Mouse (Mus musculus): ENCODE results near the gene Tmcc3.

The Tmcc3 gene

DNA sequence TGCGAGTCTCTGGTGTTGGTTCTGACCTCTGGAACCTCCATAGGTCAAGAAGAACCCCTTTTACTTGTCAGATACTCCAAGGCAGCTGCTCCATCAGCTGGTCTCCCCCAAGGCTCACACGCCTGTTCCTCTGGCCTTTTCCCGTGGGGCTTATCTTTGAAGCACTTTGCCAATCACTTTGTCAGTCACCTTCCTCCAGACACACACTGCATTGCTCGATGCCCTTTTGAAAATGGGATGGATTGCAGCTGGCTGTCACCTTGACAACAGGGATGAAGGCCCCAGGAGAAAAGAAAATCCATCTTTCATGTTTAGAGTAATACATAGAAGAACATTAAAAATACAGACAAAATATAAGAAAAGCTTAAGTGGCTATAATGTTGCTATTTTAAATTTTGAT lies 65.2 kb downstream of the Tmcc3 start:
- no peak for DNase-seq

DNA sequence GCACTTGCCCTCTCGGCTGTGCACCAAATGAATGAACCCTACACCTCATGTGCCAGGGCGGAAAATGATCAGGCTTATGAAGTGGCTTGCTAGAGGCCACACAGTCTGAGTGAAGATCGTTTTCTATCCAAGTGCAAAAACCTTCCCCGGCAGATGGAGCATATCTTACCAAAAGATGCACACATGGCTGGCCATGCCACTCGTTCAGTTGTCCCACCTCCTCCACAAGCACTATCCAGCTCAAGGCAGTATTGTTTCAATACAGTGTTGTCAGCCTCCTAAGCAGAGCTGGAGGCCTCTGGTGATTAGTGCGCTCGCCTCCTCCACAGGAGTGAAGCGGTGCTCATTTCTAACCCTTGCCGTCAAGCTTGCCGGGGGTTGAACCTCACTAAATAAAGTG lies 66.1 kb downstream of the Tmcc3 start:
- DNase-seq: peak; percentile 5

DNA sequence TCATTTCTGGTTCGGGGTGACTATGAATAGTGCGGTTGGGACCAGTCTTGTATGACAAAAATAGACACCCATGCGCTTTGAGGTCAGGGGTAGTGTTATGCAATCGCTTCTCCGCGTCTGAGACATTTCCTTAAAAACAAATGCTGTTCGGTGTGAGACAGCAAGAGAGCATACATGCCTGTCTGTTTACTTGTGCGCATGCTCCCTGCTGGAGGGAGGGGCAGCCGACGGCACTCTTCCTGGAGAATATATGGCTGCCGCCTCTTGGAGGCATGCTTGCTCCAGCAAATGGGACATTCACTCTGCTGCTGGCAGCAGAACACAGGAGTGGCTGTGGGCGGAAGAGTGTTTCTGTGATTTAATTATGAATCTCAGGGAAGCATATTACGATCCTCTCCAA lies 66.6 kb downstream of the Tmcc3 start:
- peak; percentile 85 for DNase-seq

DNA sequence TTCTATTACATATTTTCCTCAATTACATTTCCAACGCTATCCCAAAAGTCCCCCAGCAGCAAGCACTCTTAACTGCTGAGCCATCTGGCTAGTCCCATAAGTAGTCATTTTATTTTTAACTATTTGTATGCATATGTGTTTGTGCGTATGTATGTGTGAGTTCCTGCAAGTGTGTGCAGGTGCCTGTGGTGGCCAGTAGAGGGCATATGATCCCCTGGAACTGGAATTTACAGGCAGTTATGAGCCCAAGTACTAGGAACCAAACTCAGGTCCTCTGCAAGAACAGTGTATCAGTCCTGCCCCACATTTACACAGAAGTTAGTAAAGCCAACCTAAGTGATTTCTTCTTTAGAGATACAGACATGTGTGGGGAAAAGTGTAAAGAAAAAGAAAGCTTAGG lies 68.3 kb downstream of the Tmcc3 start:
- DNase-seq: no peak

DNA sequence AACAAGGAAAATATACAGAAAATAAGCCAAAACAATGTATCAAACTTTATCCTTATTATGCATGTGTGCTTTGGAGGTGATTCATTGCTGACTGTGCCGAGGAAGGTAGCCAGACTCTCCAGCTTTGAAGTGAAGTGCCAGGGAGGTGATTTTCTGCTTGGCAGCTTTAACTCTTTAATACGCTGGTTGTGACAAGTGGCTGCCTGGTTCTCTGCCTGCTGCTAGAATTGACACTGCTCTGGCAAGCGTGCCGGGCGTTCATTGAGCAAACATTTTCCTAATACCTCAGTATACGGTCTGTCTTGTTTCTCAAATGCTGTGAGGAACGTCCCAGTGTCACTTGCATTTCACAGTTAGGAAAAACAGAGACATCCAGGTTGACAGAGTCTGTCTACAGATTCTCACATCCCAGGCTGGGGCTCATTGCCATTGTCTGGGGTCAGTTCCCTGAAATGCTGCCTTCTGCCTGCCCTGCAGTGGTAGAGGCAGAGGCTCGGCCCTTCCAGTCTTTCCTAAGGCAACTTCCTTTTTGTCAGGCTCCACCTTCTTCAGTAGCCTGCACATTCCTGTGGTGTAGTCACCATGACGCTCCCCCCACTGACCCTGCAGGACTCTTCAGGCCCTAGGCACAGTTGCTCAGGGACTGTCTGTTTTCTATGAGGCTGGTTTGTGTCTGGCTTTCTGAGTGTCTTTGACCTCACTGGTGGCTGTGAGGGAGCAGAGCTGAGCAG lies 69.1 kb downstream of the Tmcc3 start:
- peak; percentile 41 for DNase-seq

DNA sequence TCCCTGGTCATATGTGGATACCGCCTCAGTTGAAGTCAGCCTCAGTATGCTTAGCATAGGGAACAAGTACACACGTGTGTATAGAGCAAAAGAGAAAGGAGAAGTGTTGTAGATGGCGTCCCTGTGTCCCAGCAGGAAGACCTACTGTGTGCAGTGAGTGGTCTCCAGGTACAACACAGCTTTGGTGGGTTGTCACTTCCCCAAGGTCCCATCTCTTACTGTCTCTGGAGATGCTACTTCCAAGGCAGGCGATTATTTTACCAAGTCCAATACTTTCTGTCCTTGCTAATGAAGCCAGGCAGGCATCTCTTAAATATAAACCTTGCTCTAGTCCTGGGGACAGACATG lies 69.6 kb downstream of the Tmcc3 start:
- no peak for DNase-seq

DNA sequence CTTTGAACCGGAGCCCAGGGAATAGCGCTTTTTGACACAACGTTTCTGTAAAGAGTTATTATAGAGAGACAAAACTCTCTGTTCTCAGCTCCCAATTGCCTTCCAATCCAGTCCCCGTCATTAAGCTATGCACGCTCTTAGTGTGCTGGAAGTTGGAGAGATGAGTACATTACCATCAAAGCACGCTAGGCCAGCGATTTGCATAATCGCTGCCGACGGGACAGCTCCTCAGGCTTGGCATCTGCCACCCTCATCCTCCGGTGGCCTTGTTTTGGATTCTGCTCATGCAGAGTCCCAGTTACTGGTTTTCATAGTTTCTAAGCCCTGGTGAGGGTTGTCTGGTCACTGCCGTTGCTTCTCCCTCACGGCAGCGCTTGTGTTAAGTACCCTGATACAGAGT lies 70.9 kb downstream of the Tmcc3 start:
- DNase-seq: no peak

DNA sequence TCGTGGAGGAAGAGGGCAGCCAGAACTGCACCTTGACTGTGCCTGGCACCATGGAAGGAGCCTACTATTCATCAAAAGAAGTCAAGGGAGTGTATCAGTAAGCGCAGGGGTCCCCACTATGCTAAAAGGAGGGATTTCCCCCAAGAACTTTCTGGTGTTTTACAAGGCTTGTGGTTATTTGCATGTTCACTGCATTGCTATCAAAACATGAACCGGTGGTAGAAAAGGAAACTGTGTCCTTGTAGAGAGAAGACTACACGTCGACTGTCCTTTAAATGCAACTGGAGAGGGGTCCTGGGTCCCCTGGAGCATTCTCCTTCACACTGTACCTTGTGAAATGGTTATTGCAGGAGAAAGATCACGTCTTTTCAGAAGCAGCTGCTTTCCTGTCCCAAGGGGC lies 71.8 kb downstream of the Tmcc3 start:
- DNase-seq: no peak

DNA sequence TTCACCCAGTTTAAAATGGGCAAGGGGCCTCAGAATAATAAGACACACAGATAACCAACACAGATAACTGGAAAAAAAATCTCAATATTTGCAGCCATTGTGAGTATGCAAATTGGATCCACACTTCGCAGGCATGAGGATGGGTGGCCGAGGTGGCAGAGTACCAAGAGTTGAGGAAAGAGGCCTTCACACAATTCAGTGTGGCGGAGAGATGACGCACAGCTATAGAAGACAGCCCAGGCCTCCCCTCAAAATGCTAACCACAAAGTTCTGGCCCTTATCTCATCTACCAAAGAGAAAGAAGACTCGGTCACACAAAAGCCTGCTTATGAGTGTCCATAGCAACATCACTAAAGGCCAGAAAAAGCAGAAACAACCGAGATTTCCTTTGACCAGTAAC lies 77.5 kb downstream of the Tmcc3 start:
- no peak for DNase-seq

DNA sequence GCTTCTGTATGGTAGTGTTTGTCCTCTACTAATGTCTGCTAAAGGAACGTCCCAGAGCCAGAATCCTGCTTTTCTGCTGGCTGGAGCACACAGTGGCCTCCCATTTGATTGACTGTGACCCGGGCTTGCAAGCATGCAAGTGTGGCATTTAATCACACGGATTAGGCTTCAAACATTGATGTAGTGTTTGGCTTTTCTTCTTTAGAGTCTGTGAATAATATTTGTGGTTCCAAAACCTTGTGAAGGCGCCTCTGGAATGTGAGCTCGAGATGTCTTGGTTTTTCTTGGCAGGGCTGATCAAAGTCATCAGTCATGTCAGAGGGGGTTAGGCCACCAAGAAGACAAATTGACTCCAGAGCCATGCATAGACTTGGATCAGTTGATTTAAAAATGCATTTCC lies 79.3 kb downstream of the Tmcc3 start:
- DNase-seq: peak; percentile 48

DNA sequence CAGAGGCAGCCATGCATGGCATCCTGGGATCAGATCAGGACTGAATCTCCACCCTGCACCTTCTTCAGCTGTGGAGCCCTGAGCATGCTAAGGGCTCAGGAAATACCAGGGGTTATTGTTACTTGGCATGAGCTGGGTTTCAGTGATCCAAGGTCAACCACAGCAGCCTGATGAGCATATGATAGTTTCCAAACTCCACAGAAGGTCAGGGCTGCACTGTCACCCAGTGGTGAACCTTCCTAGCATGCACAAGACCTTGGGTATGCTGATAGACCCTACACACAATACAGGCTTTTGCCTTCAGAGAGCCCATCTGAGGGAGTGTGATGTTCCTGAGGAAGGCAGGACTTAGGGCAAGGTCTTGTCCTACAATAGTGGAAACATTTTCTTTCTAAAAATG lies 82.5 kb downstream of the Tmcc3 start:
- no peak for DNase-seq

DNA sequence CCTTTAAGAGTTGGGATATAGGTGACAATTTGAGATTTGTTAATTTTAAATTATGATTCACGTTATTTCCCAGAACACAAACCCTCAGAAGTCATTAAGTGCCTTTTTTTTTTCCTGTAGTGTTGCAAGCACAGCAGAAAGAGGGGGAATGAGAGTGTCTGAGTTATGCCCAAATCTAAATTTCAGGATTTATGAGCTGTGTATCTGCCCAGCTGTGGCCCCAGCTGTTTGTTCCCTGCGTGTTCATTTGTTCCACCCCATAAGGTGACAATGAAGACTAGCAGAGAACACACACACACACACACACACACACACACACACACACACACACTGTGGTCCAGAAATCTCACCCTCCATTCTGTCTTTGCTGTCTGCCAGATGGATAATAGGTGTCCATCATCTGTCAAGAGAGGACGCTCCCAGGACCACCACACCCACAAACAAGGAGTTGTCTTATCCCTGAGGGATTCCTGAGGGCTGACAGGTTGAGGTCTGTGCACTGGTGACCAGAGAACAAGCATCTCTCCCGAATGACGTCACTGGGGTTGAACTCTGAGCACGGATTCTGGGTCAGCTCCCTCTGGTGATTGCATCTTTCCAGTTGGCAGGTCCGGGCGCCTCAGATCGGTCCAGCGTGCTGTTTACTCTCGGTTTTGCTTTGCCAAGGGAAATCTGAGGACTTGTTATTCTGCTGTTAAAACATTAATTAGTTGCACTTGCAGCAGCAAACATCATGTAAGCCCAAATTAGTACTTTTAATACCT lies 86.3 kb downstream of the Tmcc3 start:
- peak; percentile 57 for DNase-seq

DNA sequence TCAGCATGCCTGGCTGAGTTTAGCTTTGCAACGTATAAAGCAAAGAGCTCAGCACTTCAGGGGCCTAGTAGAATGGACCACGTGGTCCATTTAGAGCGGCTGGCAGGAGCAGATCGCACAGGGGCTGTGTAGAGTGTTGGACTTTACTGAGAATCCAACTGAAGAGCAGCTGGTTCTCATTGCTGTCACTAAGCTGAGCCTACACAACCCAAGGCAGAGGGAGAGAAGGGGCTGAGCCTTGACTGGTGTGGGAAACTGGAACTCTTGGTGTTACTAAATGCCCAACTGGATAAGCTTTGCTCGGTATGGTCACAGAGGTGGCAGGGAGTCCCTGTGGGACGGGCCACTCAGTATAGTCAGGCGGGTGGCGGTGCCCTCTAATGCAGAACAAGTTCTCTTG lies 89.1 kb downstream of the Tmcc3 start:
- peak; percentile 39 for DNase-seq

DNA sequence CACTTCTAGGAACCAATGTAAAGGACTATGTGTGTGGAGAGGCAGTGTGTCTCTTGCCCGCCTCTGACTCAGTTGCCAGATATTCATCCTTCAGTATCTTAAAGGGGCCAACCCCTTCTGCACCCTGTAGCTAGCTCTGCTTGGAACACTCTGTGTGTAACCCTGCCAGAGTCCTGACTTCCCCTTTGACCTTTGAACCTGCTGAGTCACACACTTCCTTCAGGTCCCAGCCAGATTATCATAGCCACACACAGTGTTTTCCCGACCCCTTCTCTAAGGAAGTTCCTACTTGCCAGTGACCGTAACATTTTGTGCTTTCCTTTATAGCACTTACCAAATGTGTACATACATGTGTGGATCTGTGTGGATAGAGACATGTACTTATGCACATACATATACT lies 93.7 kb downstream of the Tmcc3 start:
- peak; percentile 43 for DNase-seq

DNA sequence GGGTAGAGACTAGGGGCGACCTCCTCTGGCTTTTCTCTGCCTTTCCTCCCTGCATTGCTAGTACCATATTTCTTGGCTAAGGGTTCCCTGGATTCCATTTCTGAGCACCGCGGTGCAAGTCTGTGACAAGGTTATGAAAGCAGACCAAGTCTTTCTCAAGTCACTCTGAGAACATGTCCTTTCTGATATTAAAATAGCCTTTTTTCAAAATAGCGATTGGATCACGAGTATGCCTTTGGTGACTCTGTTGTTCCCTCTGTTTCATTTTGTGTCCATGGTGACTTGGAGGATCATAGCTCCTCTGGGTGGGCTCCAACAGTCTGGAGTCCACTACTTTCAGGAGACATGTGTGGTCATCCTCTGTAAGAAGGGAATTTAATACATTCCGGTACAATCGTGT lies 95.1 kb downstream of the Tmcc3 start:
- DNase-seq: no peak

DNA sequence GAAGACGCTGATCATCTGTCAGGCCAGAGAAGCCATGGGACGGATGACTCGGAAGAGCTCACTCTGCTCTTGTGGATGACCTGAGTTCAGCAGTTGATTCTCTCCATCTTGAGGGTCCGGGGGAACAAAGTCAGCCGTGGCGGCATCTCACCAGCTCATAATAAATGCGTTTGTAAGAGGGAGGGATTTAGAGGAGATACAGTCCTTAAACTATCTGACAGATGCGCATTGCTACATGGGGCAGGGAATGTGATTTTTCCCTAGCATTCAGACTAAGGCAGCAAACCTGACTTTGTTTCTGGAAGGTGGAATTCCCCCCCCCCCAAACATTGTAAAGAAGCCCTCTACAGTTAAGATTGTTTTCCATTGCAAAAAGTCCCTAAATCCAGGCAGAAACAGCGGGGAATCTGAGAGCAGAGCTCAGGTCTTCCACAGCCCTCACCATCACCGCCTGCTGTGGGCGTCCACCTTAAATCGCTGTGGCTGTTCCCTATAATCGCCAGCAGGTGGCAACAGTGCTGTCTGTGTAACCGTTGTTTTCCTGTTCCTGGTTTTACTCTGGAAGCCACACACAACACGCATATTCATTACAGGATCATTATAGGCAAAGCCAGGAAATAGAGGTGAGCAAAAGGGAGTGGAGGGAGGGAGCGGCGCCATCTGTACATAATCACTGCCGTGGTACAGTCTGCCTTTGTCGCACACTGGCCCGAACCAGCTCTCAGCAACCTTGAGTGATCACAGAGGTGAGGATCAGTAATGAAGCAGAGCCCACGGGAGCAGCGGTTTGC lies 96.8 kb downstream of the Tmcc3 start:
- DNase-seq: peak; percentile 82

DNA sequence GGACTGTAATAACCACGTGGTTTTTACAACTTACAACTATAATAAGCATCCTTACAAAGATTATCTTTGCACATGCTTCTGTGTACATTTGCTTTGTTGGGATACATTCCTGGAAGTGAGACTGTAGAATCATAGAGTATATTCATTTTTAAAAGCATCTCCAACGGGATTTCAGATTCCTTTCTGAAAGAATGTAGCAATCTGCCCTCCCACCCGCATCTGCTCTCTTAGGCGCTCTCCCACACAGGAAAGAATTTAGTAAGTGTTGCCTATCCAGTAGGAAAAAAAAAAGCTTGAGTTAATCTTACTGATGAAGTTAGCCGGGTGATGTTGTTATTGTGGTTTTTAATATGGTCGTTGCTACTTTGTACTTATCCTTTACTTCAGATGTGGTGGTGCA lies 97.9 kb downstream of the Tmcc3 start:
- no peak for DNase-seq

DNA sequence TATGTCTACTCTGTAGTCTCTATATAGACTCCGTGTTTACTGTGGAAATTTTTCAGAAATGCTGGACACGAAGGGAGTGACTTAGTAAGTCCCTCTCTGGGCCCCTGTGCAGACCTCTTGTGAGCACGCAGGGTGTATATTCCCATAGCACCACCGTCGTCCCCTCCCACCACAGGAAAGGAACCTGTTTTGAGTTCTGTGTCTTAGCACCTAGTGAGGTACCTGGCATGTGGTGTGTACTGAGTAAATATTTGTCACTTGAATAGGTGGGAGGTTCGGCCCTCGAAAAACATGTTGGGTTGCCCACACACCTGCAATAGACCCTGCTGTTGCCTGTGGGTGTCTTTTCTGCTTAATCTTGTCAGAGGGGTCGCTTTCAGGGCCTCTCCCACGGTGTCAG lies 99.8 kb downstream of the Tmcc3 start:
- DNase-seq: no peak

DNA sequence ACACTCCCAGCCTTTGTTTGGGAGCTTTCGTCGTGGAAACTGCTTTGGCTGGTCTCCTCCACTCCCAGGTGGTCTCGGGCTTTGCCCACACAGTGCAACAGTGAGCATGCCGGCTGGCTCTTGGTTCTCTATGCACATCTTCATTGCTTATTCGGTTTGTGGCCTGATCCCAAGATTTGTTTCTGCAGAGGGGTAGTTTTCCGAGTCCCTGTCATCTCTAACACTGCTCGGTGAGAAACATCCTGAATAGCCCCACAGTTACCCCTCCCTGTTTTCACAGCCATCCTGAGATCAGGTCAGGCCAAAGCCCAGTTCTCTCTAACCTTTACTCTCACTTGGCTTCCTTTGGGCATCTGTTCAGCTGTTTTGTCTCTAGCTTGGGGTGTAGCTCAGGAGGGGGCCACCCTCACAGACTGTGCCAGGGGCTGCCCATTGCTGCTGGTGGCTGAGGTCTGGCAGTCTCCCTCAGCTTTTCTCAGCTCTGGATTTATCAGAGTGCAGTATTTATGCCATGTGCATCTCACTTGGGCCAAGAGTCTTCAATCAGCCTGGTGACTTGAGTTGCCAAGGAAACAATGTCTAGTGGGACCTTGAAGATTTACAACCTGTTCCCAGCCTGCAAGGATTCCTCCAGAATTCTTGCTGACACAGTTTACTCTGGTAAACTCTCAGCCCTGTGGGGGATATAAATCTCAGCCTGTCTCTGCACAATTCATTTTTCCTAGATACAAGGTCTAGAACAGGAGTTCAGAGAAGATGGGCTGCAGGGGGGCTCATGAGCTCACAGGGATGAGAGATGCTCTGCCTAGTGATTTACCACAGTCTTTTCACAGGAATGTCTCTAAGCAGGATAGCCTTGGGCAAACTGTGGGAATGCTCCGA lies 102.3 kb downstream of the Tmcc3 start:
- no peak for DNase-seq

DNA sequence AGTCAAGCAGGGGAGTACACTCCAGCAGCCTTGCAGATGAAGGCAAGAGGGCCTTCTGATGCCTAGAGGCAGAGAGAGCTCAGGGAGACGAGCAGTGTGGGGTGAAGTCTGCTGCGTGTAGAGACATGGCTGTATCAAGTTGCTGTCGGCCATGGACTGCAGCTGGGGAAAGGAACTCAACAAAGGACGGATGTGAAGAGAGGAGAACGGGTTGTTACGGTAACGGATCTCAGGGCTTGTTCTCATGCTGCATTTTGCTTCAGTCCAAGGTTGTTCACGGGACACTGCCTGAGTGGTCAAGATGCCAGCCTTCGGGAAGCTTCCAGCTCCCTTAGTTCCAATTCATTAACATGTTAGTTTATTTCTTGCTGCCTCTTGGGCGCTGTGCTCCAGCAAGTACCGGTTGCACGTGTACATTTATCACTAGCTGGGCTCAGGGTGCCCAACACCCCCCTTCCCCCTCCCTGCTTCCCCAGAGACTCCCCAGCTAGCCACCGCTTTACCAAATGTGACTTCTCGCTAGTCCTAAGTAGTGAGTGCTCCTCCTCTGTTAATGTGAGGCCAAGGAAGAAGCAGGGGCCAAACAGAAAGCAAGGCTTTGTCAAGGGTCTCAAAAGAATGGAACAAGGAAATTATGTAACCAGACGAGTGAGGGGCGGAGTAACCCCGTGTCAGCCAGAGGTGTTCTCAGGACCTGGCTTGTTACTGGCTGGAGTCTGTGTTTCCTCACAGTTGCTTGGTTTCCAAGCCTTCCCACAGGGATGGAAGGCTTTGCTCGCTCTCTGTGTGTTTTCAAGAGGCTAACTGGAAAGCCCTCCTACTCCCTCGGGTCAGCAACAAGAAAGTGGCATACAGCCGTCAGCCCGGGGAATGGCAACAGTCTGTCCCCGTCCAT lies 104.4 kb downstream of the Tmcc3 start:
- no peak for DNase-seq

DNA sequence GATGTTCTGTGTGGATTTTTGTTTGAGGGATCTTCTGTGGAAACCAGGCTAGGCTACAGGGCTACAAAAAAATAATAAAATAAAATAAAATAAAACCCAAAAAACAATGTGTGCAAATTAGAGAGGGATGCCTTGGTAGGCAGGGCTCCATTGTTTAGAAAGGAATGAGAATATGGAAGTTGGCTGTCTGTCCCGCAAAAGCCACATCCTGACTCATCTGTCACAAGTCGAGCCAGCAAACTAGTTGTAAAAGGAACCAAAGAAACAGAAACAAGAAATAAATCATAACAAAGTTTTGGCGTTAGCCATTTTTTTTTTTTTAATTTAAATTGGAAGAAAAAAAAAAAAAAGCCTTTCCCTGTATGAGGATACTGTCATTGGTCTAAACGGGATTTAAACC lies 105.9 kb downstream of the Tmcc3 start:
- no peak for DNase-seq
